Mouse (Mus musculus): Measurements from ENCODE around the gene Ly6g6f.
"Not testable (repeated sequence)": the region's sequence is repeated elsewhere in the genome, so short reads cannot be mapped to it uniquely, and the experiment has no call there.

Ly6g6f gene

GRCm38 (mm10) chr17:35085208-35085865 is at the start of gene Ly6g6f:
TSS of gene Ly6g6f (minus strand) at chr17:35085610.
- DNase-seq (ENCODE audit: low read depth in 1 of 2, low spot score in 2 of 2) = no peak

GRCm38 (mm10) chr17:35134801-35135590 is 49.6 kb upstream of the Ly6g6f start, which contains the start of gene Bag6:
TSS of gene Bag6 (plus strand) at chr17:35135178.
- DNase-seq (ENCODE audit: low read depth in 1 of 2, low spot score in 2 of 2) = peak; percentile 81 to 94

- DNase-seq (ENCODE audit: low read depth in 1 of 2, low spot score in 2 of 2) = no peak
Measured at GRCm38 (mm10) chr17:35133517-35133916, 48.1 kb upstream of the Ly6g6f start.

- DNase-seq (ENCODE audit: low read depth in 1 of 2, low spot score in 2 of 2) = no peak
Measured at GRCm38 (mm10) chr17:35132174-35132560, 46.8 kb upstream of the Ly6g6f start.

GRCm38 (mm10) chr17:35131500-35132173 is 46.2 kb upstream of the Ly6g6f start, which contains the start of gene Apom:
TSS of gene Apom (minus strand) at chr17:35132050.
- DNase-seq (ENCODE audit: low read depth in 1 of 2, low spot score in 2 of 2) = no peak

- DNase-seq (ENCODE audit: low read depth in 1 of 2, low spot score in 2 of 2) = no peak
Measured at GRCm38 (mm10) chr17:35131038-35131437, 45.6 kb upstream of the Ly6g6f start.

- DNase-seq (ENCODE audit: low read depth in 1 of 2, low spot score in 2 of 2) = no peak
Measured at GRCm38 (mm10) chr17:35128996-35129395, 43.6 kb upstream of the Ly6g6f start.

- DNase-seq (ENCODE audit: low read depth in 1 of 2, low spot score in 2 of 2) = no peak
Measured at GRCm38 (mm10) chr17:35127017-35127416, 41.6 kb upstream of the Ly6g6f start.

- peak in 1 of 2 experiments; percentile 47 for DNase-seq (ENCODE audit: low read depth in 1 of 2, low spot score in 2 of 2)
Measured at GRCm38 (mm10) chr17:35126206-35126611, 40.8 kb upstream of the Ly6g6f start, which contains the start of gene D17H6S53E. TSS of gene D17H6S53E (plus strand) at chr17:35126373.

GRCm38 (mm10) chr17:35125578-35125977 is 40.2 kb upstream of the Ly6g6f start:
- DNase-seq (ENCODE audit: low read depth in 1 of 2, low spot score in 2 of 2) = no peak

- no peak for DNase-seq (ENCODE audit: low read depth in 1 of 2, low spot score in 2 of 2)
Measured at GRCm38 (mm10) chr17:35125081-35125480, 39.7 kb upstream of the Ly6g6f start.

GRCm38 (mm10) chr17:35124261-35124896 is 39.0 kb upstream of the Ly6g6f start:
- DNase-seq (ENCODE audit: low read depth in 1 of 2, low spot score in 2 of 2) = not testable (repeated sequence)

GRCm38 (mm10) chr17:35123287-35123686 is 37.9 kb upstream of the Ly6g6f start:
- not testable (repeated sequence) for DNase-seq (ENCODE audit: low read depth in 1 of 2, low spot score in 2 of 2)

GRCm38 (mm10) chr17:35121871-35122303 is 36.5 kb upstream of the Ly6g6f start, which contains the start of gene Csnk2b:
TSS of gene Csnk2b (minus strand) at chr17:35122053.
- no peak for DNase-seq (ENCODE audit: low read depth in 1 of 2, low spot score in 2 of 2)

GRCm38 (mm10) chr17:35121143-35121799 is 35.9 kb upstream of the Ly6g6f start, which contains the start of gene Gpank1:
TSS of gene Gpank1 (plus strand) at chr17:35121455.
- DNase-seq (ENCODE audit: low read depth in 1 of 2, low spot score in 2 of 2) = peak; percentile 92 to 93

GRCm38 (mm10) chr17:35120745-35121142 is 35.3 kb upstream of the Ly6g6f start:
- no peak for DNase-seq (ENCODE audit: low read depth in 1 of 2, low spot score in 2 of 2)

- DNase-seq (ENCODE audit: low read depth in 1 of 2, low spot score in 2 of 2) = no peak
Measured at GRCm38 (mm10) chr17:35115046-35116019, 29.9 kb upstream of the Ly6g6f start, which contains the start of gene Ly6g5b. TSS of gene Ly6g5b (minus strand) at chr17:35115428.

- DNase-seq (ENCODE audit: low read depth in 1 of 2, low spot score in 2 of 2) = no peak
Measured at GRCm38 (mm10) chr17:35111774-35112173, 26.4 kb upstream of the Ly6g6f start.

- no peak for DNase-seq (ENCODE audit: low read depth in 1 of 2, low spot score in 2 of 2)
Measured at GRCm38 (mm10) chr17:35108097-35108496, 22.7 kb upstream of the Ly6g6f start, which contains the start of gene Ly6g5c. TSS of gene Ly6g5c (plus strand) at chr17:35108279.

Data from monocyte, adult 2 months (primary cell).